Mouse (Mus musculus) limb, embryonic 11.5 days (tissue): Measurements from ENCODE around the gene Urah. TPM values are rescaled to one million over a fixed set of nuclear protein-coding genes. Genes with fewer than 3 reads are reported as not detected.

Source experiments
- ATAC-seq: fragments of 200-750 bp; cut with Nextera tagmentation; 2 replicates; pipeline ENCODE4 v1.8.0; 2017; ENCODE audit warnings: low read depth; ENCODE audit not compliant: insufficient number of reproducible peaks, low FRiP score, low TSS enrichment
- DNase-seq: peaks from one replicate; pipeline ENCODE4 v3.0.0-alpha.2; 2015; ENCODE audit warnings: low spot score
- H3K27ac ChIP-seq: fragments of 300-500 bp; sonication (generic); replicated peaks from 2 replicates; pipeline ENCODE4 v1.5.1; 2014; ENCODE audit warnings: low read depth, mild to moderate bottlenecking, low read length
- H3K27me3 ChIP-seq: fragments of 300-500 bp; sonication (generic); 2 replicates; pipeline ENCODE4 v1.6.1; 2014; ENCODE audit warnings: mild to moderate bottlenecking, low read length, mixed read lengths; ENCODE audit not compliant: control insufficient read depth, insufficient read depth
- H3K36me3 ChIP-seq: fragments of 300-500 bp; sonication (generic); 2 replicates; pipeline ENCODE4 v1.6.1; 2014; ENCODE audit warnings: mild to moderate bottlenecking, low read length, moderate library complexity, mixed read lengths; ENCODE audit not compliant: control insufficient read depth, insufficient read depth
- H3K4me1 ChIP-seq: fragments of 300-500 bp; sonication (generic); 2 replicates; pipeline ENCODE4 v1.6.1; 2014; ENCODE audit warnings: low read length, mixed read lengths; ENCODE audit not compliant: control insufficient read depth, insufficient read depth
- H3K4me2 ChIP-seq: fragments of 300-500 bp; sonication (generic); 2 replicates; pipeline ENCODE4 v1.6.1; 2014; ENCODE audit warnings: low read depth, mild to moderate bottlenecking, moderate library complexity; ENCODE audit not compliant: severe bottlenecking
- H3K4me3 ChIP-seq: fragments of 300-500 bp; sonication (generic); 2 replicates; pipeline ENCODE4 v1.5.1; 2014; ENCODE audit warnings: low read depth, low read length
- H3K9ac ChIP-seq: fragments of 300-500 bp; sonication (generic); 2 replicates; pipeline ENCODE4 v1.6.1; 2014; ENCODE audit warnings: mild to moderate bottlenecking, low read length
- H3K9me3 ChIP-seq: fragments of 300-500 bp; sonication (generic); 2 replicates; pipeline ENCODE4 v1.6.1; 2016; ENCODE audit warnings: low read length; ENCODE audit not compliant: control insufficient read depth
- WGBS: fragments of 180-500 bp; shearing (Covaris S2); extraction: QIAGEN DNeasy Blood & Tissue Kit; methylation state at CpG from one replicate; pipeline ENCODE4 v1.1.7; 2014; 5-methylcytosine and 5-hydroxymethylcytosine counted together
- polyA plus RNA-seq: library from polyadenylated mRNA; unstranded; fragments of >200 nt; fragmentation: Nextera tagmentation; extraction: Ambion mirVana; gene quantifications from 2 replicates; pipeline ENCODE4 v1.2.1, GENCODE M21; 2014

Urah gene
- polyA plus RNA-seq, 1 experiment from 2014 or later: 0.68 TPM

GRCm38 (mm10) chr7:140831447-140831846, 3.4 kb upstream of the Urah start:
- Histone ChIP-seq H3K4me2 (no peak overlapping the region), H3K4me1 (no peaks in the 10 kb centered on the region), H3K9ac (no peak overlapping the region), H3K36me3 (no peaks in the 10 kb centered on the region), H3K9me3 (no peaks in the 10 kb centered on the region), H3K27me3 (no peaks in the 10 kb centered on the region), H3K4me3 (no peak overlapping the region), H3K27ac (no peak overlapping the region)
- WGBS: 82% methylated on average over 6 of the region's 6 CpGs
- ATAC-seq (no peak), DNase-seq (no peak)

- H3K4me3 ChIP-seq: no peak overlapping the region
- ATAC-seq: no peak
- no peaks in the 10 kb centered on the region for H3K36me3 ChIP-seq
- 79% methylated on average over 4 of the region's 4 CpGs for WGBS
- H3K4me1 ChIP-seq: no peaks in the 10 kb centered on the region
- H3K4me2 ChIP-seq: no peak overlapping the region
- no peak for DNase-seq
- no peak overlapping the region for H3K9ac ChIP-seq
- H3K27ac ChIP-seq: no peak overlapping the region
- H3K27me3 ChIP-seq: no peaks in the 10 kb centered on the region
- no peaks in the 10 kb centered on the region for H3K9me3 ChIP-seq
Measured at GRCm38 (mm10) chr7:140833341-140833740, 1.5 kb upstream of the Urah start.

- Histone ChIP-seq H3K4me3 (no peak overlapping the region), H3K4me1 (no peaks in the 10 kb centered on the region), H3K9me3 (no peaks in the 10 kb centered on the region), H3K27me3 (peaks cover 4% of the 10 kb centered on the region; the same call in 1 of the 2 replicates), H3K27ac (no peak overlapping the region), H3K9ac (no peak overlapping the region), H3K36me3 (no peaks in the 10 kb centered on the region), H3K4me2 (no peak overlapping the region; the same call in 1 of the 2 replicates)
- 83% methylated on average over 2 of the region's 2 CpGs for WGBS
- ATAC-seq (no peak), DNase-seq (no peak)
Measured at GRCm38 (mm10) chr7:140835758-140836087, 905 bp downstream of the Urah start.

- WGBS: 87% methylated on average over 9 of the region's 9 CpGs
- Histone ChIP-seq H3K9me3 (no peaks in the 10 kb centered on the region), H3K27me3 (peaks cover 5% of the 10 kb centered on the region; the same call in 1 of the 2 replicates), H3K4me2 (no peak overlapping the region), H3K27ac (no peak overlapping the region), H3K4me3 (no peak overlapping the region), H3K4me1 (no peaks in the 10 kb centered on the region), H3K9ac (no peak overlapping the region), H3K36me3 (no peaks in the 10 kb centered on the region)
- ATAC-seq (no peak; the same call in 1 of the 2 replicates), DNase-seq (no peak)
Measured at GRCm38 (mm10) chr7:140836243-140837115, 1.7 kb downstream of the Urah start.

GRCm38 (mm10) chr7:140839556-140839955, 4.7 kb downstream of the Urah start:
- WGBS: 52% methylated on average over 5 of the region's 5 CpGs
- no peak for DNase-seq
- H3K27me3 ChIP-seq: peaks cover 5% of the 10 kb centered on the region; the same call in 1 of the 2 replicates

GRCm38 (mm10) chr7:140840750-140841735, 6.2 kb downstream of the Urah start:
- H3K4me2 ChIP-seq: no peak overlapping the region
- no peak overlapping the region for H3K27ac ChIP-seq
- H3K9me3 ChIP-seq: no peaks in the 10 kb centered on the region
- H3K36me3 ChIP-seq: no peaks in the 10 kb centered on the region
- 38% methylated on average over 18 of the region's 19 CpGs for WGBS
- no peaks in the 10 kb centered on the region for H3K4me1 ChIP-seq
- peaks cover 5% of the 10 kb centered on the region; the same call in 1 of the 2 replicates for H3K27me3 ChIP-seq
- DNase-seq: no peak
- H3K9ac ChIP-seq: no peak overlapping the region
- no peak overlapping the region for H3K4me3 ChIP-seq
- ATAC-seq: no peak

More at GRCm38 (mm10) chr7:140839556-140839955, 4.7 kb downstream of the Urah start:
- H3K4me2 ChIP-seq: no peak overlapping the region
- H3K4me3 ChIP-seq: no peak overlapping the region
- no peaks in the 10 kb centered on the region for H3K36me3 ChIP-seq
- H3K9ac ChIP-seq: no peak overlapping the region
- no peak for ATAC-seq
- no peaks in the 10 kb centered on the region for H3K9me3 ChIP-seq
- H3K4me1 ChIP-seq: no peaks in the 10 kb centered on the region
- H3K27ac ChIP-seq: no peak overlapping the region

GRCm38 (mm10) chr7:140843806-140844205, 9.0 kb downstream of the Urah start:
- H3K9ac ChIP-seq: no peak overlapping the region
- no peak overlapping the region for H3K4me2 ChIP-seq
- H3K9me3 ChIP-seq: no peaks in the 10 kb centered on the region
- DNase-seq (no peak), ATAC-seq (no peak)
- no peaks in the 10 kb centered on the region for H3K4me1 ChIP-seq
- H3K27me3 ChIP-seq: peaks cover 5% of the 10 kb centered on the region; the same call in 1 of the 2 replicates
- WGBS: 77% methylated on average over 7 of the region's 7 CpGs
- H3K27ac ChIP-seq: no peak overlapping the region
- H3K4me3 ChIP-seq: no peak overlapping the region
- H3K36me3 ChIP-seq: no peaks in the 10 kb centered on the region
